Mouse (Mus musculus) heart, postnatal 14 days (tissue): ENCODE measurements around the gene Mcu. TPM values are rescaled to one million over a fixed set of nuclear protein-coding genes. Genes with fewer than 3 reads are reported as not detected.

Experiments
- DNase-seq, 2 experiments: peaks; one replicate each; pipeline ENCODE4 v3.0.0; 2021 to 2022
- intact Hi-C: fragments of 180-260 bp; cut with DNase I; formaldehyde crosslinking; loops from one replicate; pipeline ENCODE4 v1.15.1; 2025
- total RNA-seq, 2 experiments: library from RNA; stranded (reverse); gene quantifications; 2 replicates each; pipeline ENCODE4 v1.2.3; 2021

Gene Mcu
- total RNA-seq, 2 experiments from 2014 or later: 22.0 to 22.8 TPM

- intact Hi-C loops: loop anchor here (5.0 kb wide), 2 partner anchors 363 to 408 kb away; no protein-coding TSS in a partner anchor
- no peak for DNase-seq
Measured at GRCm38 (mm10) chr10:59454631-59455030, 161.9 kb downstream of the Mcu start.

- DNase-seq: no peak
- intact Hi-C loops: loop anchor here (1.0 to 5.0 kb wide), 3 partner anchors 164 to 410 kb away; partner anchors contain the start of genes Gm10322 and Mcu
Measured at GRCm38 (mm10) chr10:59451839-59452238, 164.7 kb downstream of the Mcu start.

- DNase-seq: no peak
- intact Hi-C loops: no loop called here
Measured at GRCm38 (mm10) chr10:59447546-59447945, 168.9 kb downstream of the Mcu start.

GRCm38 (mm10) chr10:59446911-59447437 lies 169.5 kb downstream of the Mcu start:
- intact Hi-C loops: no loop called here
- no peak for DNase-seq

GRCm38 (mm10) chr10:59444635-59445034 lies 171.9 kb downstream of the Mcu start:
- intact Hi-C loops: no loop called here
- DNase-seq: no peak

- intact Hi-C loops: no loop called here
- no peak for DNase-seq
Measured at GRCm38 (mm10) chr10:59444106-59444505, 172.4 kb downstream of the Mcu start.

GRCm38 (mm10) chr10:59443212-59443611 lies 173.3 kb downstream of the Mcu start:
- intact Hi-C loops: no loop called here
- no peak for DNase-seq

- no peak for DNase-seq
- intact Hi-C loops: no loop called here
Measured at GRCm38 (mm10) chr10:59441735-59442134, 174.8 kb downstream of the Mcu start, which contains the start of gene Oit3. TSS of gene Oit3 (minus strand) at chr10:59441778.

GRCm38 (mm10) chr10:59440177-59440576 lies 176.3 kb downstream of the Mcu start:
- DNase-seq: no peak
- intact Hi-C loops: no loop called here

- DNase-seq: peak; percentile 64 to 75
- intact Hi-C loops: no loop called here
Measured at GRCm38 (mm10) chr10:59439508-59439931, 177.0 kb downstream of the Mcu start.

- DNase-seq: no peak
- intact Hi-C loops: no loop called here
Measured at GRCm38 (mm10) chr10:59438651-59439050, 177.8 kb downstream of the Mcu start.

- intact Hi-C loops: no loop called here
- DNase-seq: no peak
Measured at GRCm38 (mm10) chr10:59435746-59436145, 180.7 kb downstream of the Mcu start.

- intact Hi-C loops: no loop called here
- no peak for DNase-seq
Measured at GRCm38 (mm10) chr10:59430701-59431218, 185.7 kb downstream of the Mcu start.

GRCm38 (mm10) chr10:59429448-59430135 lies 186.9 kb downstream of the Mcu start:
- intact Hi-C loops: no loop called here
- no peak for DNase-seq

- intact Hi-C loops: no loop called here
- DNase-seq: no peak
Measured at GRCm38 (mm10) chr10:59426371-59426770, 190.1 kb downstream of the Mcu start.

- intact Hi-C loops: no loop called here
- DNase-seq: peak; percentile 74 to 81
Measured at GRCm38 (mm10) chr10:59425369-59425768, 191.1 kb downstream of the Mcu start.

GRCm38 (mm10) chr10:59424453-59424852 lies 192.0 kb downstream of the Mcu start:
- intact Hi-C loops: no loop called here
- DNase-seq: no peak

GRCm38 (mm10) chr10:59419516-59419915 lies 197.0 kb downstream of the Mcu start:
- DNase-seq: no peak
- intact Hi-C loops: no loop called here

- intact Hi-C loops: no loop called here
- DNase-seq: no peak
Measured at GRCm38 (mm10) chr10:59416623-59417022, 199.9 kb downstream of the Mcu start.

GRCm38 (mm10) chr10:59413711-59414110 lies 202.8 kb downstream of the Mcu start:
- intact Hi-C loops: no loop called here
- DNase-seq: no peak

- intact Hi-C loops: no loop called here
- no peak for DNase-seq
Measured at GRCm38 (mm10) chr10:59410264-59410663, 206.2 kb downstream of the Mcu start.

- no peak for DNase-seq
- intact Hi-C loops: no loop called here
Measured at GRCm38 (mm10) chr10:59408499-59408898, 208.0 kb downstream of the Mcu start.
